Mouse (Mus musculus): Measurements from ENCODE around the gene Chchd10.

- peak; percentile 72; the same call in 1 of the 2 replicates for TF ChIP-seq MAZ (IDR thresholded peaks at IDR 0.05; ENCODE audit: low read depth, low read length)
- TF ChIP-seq ZC3H11A (IDR thresholded peaks at IDR 0.05; ENCODE audit: low read depth, low read length) = no peak
- TF ChIP-seq POLR2A (IDR thresholded peaks at IDR 0.05; ENCODE audit: low read depth, low read length) = no peak
- TF ChIP-seq MYC (IDR thresholded peaks at IDR 0.05; ENCODE audit: low read depth, low read length) = no peak
- TF ChIP-seq GABPA (IDR thresholded peaks at IDR 0.05; ENCODE audit: insufficient replicate concordance, low read depth, low read length) = no peak
Measured at GRCm38 (mm10) chr10:75937851-75938643, 5.1 kb downstream of the Chchd10 start.

All from CH12.LX (cell line).